Mouse (Mus musculus) cortical plate, adult 2 months (tissue): Measurements from ENCODE around the gene Whamm. TPM values are rescaled to one million over a fixed set of nuclear protein-coding genes. Genes with fewer than 3 reads are reported as not detected.

Experiments used
- H3K27ac ChIP-seq: fragments of 200-500 bp; 2 replicates; pipeline ENCODE4 v1.5.1; 2012; ENCODE audit warnings: low read length, control low read depth, inconsistent platforms; ENCODE audit not compliant: insufficient read depth
- H3K4me1 ChIP-seq: fragments of 200-500 bp; 2 replicates; pipeline ENCODE4 v1.6.1; 2011; ENCODE audit warnings: low read length; ENCODE audit not compliant: control insufficient read depth, insufficient read depth
- H3K4me3 ChIP-seq: fragments of 200-500 bp; 2 replicates; pipeline ENCODE4 v1.5.1; 2011; ENCODE audit warnings: mild to moderate bottlenecking, low read length, control low read depth; ENCODE audit not compliant: insufficient read depth
- CTCF ChIP-seq: fragments of 200-500 bp; IDR thresholded peaks from 2 replicates; pipeline ENCODE4 v1.5.1; 2011; ENCODE audit warnings: mild to moderate bottlenecking, control low read depth, low read length; ENCODE audit not compliant: insufficient read depth; ENCODE audit errors: extremely low read depth
- POLR2A ChIP-seq: fragments of 200-500 bp; IDR thresholded peaks from 2 replicates; pipeline ENCODE4 v1.6.1; 2011; ENCODE audit warnings: mild to moderate bottlenecking, low read length, control low read depth; ENCODE audit not compliant: insufficient read depth; ENCODE audit errors: extremely low read depth
- polyA plus RNA-seq: library from polyadenylated mRNA; depleted of rRNA; stranded (reverse); fragments of >200 nt; gene quantifications from 2 replicates; pipeline ENCODE4 v1.2.3, GENCODE M21; 2012

Gene Whamm
- polyA plus RNA-seq, 1 experiment = 19.9 TPM

DNA sequence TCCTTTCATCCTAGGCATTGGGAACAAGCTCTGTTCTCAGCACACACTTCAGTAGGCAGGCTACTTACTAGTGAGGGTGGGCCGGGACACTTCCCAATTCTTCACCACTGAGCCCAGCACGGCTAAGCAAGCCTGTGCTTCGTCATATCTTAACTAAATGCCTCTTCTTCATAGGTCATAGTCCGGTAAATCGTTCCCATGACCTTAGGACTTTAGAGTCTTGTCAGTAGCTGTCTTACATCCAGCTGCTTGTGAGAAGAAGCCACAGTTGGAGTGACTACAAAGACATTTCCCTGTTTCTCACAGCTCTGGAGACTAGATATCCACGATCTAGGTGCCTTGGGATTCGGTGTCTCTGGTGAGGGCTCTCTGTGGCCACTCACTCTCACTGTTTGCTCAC lies 14.3 kb downstream of the Whamm start:
- Histone ChIP-seq H3K27ac (no peak overlapping the region), H3K4me1 (no peaks in the 10 kb centered on the region), H3K4me3 (no peak overlapping the region)
- TF ChIP-seq POLR2A = no peak

DNA sequence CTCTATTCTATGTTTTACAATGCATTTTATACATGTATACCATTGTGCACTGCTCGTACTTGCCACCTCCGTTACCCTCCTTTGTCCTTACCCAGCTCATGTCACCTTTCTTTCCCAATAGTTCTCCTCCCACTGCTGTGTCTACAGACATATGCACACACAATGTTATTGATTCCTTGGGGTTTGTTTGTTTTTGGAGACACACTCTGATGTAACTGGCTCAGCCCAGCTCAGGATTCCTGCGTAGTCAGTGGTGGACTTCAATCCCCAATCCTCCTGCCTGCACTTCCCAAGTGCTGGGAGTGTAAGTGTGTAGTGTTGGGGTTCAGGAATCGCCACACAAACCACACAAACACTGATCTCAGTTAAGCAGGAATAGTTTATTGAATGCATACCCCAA lies 16.2 kb downstream of the Whamm start:
- Histone ChIP-seq H3K27ac (no peak overlapping the region), H3K4me3 (no peak overlapping the region), H3K4me1 (no peaks in the 10 kb centered on the region)
- TF ChIP-seq CTCF (no peak), POLR2A (no peak)

- no peak overlapping the region for H3K4me3 ChIP-seq
These were observed 21.6 kb downstream of the Whamm start for GRCm38 (mm10) chr7:81592686-81593085.

DNA sequence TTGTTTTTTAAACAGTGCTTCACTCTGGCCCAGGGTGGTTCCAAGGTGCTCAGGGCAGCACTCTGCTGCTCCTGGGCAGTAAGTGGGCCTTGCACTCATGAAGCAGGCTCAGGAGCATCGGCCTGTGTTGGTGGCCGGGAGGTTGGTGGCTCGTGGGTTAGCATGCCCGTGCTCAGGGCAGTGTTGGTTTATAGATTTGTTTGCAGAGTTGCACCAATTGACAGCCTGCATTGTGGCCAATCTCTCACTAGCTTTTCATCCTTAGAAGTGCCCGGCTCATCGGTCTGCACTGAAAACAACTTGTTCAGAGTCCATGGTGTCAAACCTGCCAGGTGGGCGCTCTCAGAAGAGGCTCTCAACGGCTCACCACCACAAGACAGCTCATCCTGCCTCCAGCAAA lies 22.3 kb downstream of the Whamm start:
- H3K4me3 ChIP-seq = no peak overlapping the region
- TF ChIP-seq CTCF (no peak), POLR2A (no peak)
- H3K4me1 ChIP-seq = peaks cover 2% of the 10 kb centered on the region; the same call in 1 of the 2 replicates
- no peak overlapping the region for H3K27ac ChIP-seq

More at GRCm38 (mm10) chr7:81592686-81593085, 21.6 kb downstream of the Whamm start:
- TF ChIP-seq CTCF = no peak
- no peak for TF ChIP-seq POLR2A
- Histone ChIP-seq H3K27ac (no peak overlapping the region), H3K4me1 (peaks cover 2% of the 10 kb centered on the region; the same call in 1 of the 2 replicates)

DNA sequence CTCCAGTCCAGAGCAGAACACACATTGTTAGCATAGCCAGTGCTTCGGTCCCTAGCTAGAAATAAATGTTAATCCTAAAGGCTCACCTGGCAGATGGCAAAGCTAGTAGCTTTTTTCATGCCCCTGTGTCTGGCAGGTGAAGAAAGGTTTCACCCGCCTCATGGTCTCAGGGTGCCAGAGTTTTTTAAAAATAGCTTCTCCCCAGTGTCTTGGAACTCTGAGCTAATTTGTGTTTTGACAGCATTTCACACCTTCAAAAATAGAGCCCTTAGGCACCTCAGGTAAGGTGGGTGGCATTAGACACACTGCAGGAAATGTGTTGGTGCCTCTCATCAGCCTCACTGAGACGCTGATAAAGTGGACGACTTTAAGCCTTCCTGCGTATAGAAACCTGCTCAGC lies 24.0 kb downstream of the Whamm start:
- Histone ChIP-seq H3K4me3 (no peak overlapping the region), H3K27ac (no peak overlapping the region), H3K4me1 (peaks cover 8% of the 10 kb centered on the region)
- no peak for TF ChIP-seq POLR2A
- no peak for TF ChIP-seq CTCF

- no peak for TF ChIP-seq CTCF
- TF ChIP-seq POLR2A = no peak
- Histone ChIP-seq H3K4me3 (no peak overlapping the region), H3K4me1 (peaks cover 9% of the 10 kb centered on the region), H3K27ac (no peak overlapping the region)
These were observed 25.0 kb downstream of the Whamm start for GRCm38 (mm10) chr7:81596086-81596485.

DNA sequence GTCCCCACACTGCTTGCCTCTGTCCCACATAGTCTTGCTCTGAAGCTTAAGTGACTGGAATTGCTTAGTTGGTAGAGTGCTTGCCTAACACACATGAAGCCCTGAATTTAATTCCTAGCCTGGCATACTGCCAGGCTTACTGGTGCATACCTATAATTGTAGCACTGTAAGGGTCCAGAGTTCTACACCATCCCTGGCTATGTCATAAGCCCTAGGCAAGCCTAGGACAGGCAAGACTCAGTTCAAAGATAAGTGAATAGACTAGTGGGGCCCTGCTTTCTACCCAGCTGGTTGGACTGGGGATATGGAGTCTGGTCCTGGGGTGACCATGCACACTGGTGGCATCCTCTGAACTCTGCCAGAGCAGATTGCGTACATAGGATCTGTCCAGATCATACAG lies 26.6 kb downstream of the Whamm start:
- TF ChIP-seq POLR2A (no peak), CTCF (no peak)
- no peak overlapping the region for H3K4me3 ChIP-seq
- peaks cover 9% of the 10 kb centered on the region for H3K4me1 ChIP-seq
- H3K27ac ChIP-seq = no peak overlapping the region

DNA sequence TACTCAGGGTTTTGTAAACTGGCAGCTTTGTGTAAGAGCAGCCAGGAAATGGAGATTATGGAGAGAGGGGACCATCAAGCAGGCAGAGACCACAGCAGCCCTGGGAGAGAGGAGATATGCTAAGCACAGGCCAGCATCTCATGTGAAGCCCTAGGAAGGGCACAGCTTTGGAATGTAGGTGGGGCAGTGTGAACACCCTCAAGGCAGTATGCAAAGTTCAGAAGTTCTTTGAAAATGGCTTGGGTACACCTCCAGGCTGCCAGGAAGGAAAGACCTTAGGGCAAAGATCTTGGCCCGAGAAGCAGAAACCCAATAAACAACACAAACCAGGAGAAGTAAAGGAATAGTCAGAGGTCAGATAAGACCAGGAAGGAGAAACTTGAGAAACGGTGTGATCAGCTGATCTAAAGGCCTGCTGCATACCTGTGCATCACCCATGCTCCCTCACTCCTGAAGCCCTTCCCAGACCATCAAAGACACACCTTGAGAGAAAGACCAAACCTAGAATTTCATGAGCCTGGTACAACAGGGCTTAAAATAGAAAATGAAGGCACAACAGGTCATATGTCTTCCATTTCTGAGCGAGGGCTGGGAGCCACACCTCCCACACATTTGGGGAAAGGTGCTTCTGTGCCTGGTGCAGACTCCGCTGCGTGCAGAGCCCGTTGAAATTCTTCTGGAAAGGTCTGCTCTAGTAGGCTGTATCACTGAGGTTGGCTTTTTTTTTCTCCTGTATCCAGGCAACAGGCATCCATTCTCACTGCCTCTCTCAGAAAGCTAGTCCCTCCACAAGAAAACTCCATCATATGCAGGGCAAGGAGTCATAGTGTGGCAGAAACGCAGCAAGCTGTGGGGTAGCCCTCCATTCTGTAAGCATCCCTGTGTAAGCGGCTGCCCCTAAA lies 28.6 kb downstream of the Whamm start:
- no peak overlapping the region for H3K4me3 ChIP-seq
- peak overlapping the region; percentile 36; the same call in 1 of the 2 replicates for H3K27ac ChIP-seq
- TF ChIP-seq POLR2A = no peak
- no peak for TF ChIP-seq CTCF
- H3K4me1 ChIP-seq = peaks cover 9% of the 10 kb centered on the region

GRCm38 (mm10) chr7:81604991-81605390 lies 33.9 kb downstream of the Whamm start:
- no peak overlapping the region for H3K4me3 ChIP-seq
- H3K4me1 ChIP-seq = 0 out of 2 replicates have a peak, but pooled peaks cover 1% of the 10 kb centered on the region
- no peak for TF ChIP-seq POLR2A
- no peak for TF ChIP-seq CTCF
- H3K27ac ChIP-seq = no peak overlapping the region

DNA sequence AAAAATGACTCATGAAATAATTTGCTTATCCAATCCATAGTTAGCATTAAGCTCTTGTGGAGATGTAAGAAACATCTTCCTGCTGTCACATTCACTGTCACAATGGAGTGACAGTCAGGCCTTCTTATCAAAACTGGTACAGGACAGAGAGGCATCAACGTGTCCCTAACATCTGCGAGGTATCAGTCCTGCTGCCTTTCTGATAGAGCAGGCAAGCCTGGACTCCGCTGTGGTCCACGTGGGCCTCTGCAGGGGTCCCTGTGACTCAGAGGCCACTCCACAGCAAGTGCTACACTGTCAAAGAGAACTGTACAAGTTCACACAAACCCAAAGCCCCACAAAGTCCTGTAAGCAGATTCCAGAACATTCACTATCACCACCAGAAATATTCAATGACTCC lies 34.4 kb downstream of the Whamm start:
- Histone ChIP-seq H3K4me3 (no peak overlapping the region), H3K27ac (no peak overlapping the region), H3K4me1 (no peaks in the 10 kb centered on the region)
- TF ChIP-seq CTCF (no peak), POLR2A (no peak)
